Mouse (Mus musculus) cerebellum, adult 9-10 months (tissue): Measurements from ENCODE around the gene Lepr.

Source experiments
- DNase-seq: peaks from one replicate; pipeline ENCODE4 v3.0.0; 2022

Gene Lepr

DNA sequence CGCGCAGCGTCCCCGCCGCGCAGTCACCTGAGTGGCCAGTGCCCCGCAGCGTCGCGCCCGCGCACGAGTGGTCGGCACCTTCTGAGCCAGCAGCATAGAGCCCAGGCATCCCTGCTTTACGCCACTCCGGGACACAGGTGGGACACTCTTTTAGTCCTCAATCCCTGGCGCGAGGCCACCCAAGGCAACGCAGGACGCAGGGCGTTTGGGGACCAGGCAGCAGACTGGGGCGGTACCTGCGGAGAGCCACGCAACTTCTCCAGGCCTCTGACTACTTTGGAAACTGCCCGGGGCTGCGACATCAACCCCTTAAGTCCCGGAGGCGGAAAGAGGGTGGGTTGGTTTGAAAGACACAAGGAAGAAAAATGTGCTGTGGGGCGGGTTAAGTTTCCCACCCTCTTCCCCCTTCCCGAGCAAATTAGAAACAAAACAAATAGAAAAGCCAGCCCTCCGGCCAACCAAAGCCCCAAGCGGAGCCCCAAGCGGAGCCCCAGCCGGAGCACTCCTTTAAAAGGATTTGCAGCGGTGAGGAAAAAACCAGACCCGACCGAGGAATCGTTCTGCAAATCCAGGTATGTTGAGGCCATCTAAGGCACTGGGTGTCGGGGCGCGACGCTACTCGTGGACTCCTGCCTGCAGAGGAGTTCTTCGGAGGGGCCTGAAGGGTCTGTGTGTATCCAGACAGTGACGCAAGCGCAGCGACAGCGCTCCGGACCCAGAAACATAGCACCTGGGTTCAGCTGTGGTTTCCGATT, at the start of gene Lepr:
Gene Lepr, plus strand, starts transcription at position 38 of the 755 bp plus-strand sequence.
- no peak for DNase-seq

- no peak for DNase-seq
Observed at GRCm38 (mm10) chr4:101669161-101669560, 48.0 kb upstream of the Lepr start.

- DNase-seq = no peak
Observed at GRCm38 (mm10) chr4:101669811-101670210, 47.4 kb upstream of the Lepr start.

DNA sequence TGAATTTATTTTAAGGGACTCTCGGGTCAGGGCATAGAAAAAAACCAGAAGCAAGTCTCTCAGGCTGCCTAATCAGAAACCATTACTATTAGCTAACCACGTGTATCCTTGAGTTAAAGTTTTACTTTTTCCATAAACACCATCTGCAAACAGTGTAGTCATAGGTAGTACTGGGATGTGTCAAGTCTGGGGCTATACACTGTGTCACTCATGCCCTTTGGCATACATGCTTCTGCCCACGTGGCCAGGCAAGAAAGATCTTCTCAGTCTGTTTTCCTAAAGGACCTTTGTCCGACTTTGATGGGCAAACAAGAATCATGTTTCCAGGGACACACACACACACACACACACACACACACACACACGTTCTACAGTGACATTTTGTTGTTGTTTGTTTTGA, 42.4 kb upstream of the Lepr start:
- no peak for DNase-seq

GRCm38 (mm10) chr4:101675726-101676125, 41.5 kb upstream of the Lepr start:
- no peak for DNase-seq

GRCm38 (mm10) chr4:101682620-101683019, 34.6 kb upstream of the Lepr start:
- DNase-seq = no peak

- no peak for DNase-seq
Observed at GRCm38 (mm10) chr4:101683086-101683485, 34.1 kb upstream of the Lepr start.

DNA sequence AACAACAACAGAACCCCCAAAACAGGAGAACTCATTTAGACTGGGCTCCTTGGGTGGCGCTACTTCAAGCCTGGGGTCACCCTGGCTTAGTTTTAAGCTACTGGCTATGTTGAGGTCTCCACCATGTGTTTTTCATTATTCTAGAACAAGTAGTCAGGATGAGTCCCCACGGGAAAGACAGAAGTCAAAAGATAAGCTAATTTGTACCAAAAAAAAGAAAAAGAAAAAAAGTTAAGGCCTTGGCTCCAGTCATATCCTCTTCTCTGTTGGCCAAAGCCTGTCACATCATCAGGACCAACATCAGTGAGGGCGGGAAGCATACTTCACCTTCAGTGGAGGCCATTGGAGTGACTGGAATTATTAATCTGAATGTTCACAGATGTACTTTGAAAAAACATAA, 32.4 kb upstream of the Lepr start:
- DNase-seq = no peak

DNA sequence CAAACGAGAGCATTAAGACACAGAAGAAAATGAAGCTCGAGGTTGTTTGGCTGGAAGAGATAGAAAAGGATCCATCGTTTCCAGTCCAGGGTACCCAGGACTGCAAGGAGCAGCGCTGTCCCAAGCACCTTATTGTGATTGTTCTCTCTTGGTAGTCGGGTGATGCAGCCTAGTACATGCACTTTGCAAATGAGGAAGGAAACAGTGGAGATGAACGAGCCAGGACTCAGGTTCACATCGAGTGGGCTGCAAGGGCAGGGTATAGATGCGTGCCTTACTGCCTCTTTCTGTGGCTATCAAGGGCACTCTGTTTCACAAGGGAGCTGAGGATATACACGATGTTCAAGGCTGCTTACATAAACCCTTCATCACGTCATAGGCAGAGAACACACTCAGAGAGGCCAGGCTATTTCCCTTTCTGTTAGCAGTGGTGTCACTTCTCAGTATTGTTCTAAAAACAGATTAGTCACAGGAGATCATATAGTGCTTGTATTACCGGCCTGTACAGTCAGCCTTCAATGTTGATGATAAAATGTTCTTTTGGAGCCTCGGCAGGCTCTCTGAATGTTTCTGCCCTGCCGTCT, 30.9 kb upstream of the Lepr start:
- no peak for DNase-seq

GRCm38 (mm10) chr4:101689241-101689640, 28.0 kb upstream of the Lepr start:
- no peak for DNase-seq

DNA sequence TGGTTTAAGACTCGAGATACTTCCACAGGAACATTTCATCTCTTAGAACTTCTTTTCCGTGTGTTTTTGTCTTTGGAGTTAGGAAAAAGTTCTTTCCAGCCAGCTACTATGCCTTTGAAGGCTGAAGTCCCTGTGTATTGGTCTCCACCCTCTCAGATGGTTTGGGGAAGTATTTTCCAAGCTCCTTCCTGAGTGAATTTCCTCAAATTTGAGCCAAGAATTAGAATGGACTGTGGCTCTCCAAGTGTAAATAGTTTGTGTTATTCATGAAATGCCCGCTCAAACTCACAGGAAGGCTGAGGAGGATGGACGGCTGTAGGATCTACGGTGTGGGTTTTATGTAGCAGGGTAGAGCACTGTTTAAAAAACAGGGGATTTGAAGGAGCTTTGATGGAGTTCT, 27.6 kb upstream of the Lepr start:
- no peak for DNase-seq

DNA sequence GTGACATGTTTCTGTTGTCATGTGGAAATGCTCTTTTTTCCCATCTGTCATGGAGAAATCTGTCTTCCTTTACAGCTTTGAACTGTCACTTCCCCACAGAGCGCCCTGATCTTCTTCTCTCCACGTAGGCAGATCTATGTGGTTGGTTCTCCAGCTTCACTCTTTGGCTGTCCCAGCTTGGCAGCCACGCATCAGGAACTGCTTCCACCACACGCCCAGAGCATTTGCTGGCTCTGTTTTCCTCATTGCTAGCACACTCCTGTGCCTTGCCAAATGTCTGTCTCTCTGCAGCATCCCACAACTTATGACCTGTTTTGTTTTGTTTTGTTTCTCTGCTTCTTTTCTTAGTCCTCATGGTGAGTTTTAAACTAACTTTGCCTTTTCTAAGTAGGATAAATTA, 24.3 kb upstream of the Lepr start:
- no peak for DNase-seq

- DNase-seq = no peak
Observed at GRCm38 (mm10) chr4:101694529-101694928, 22.7 kb upstream of the Lepr start.

GRCm38 (mm10) chr4:101697236-101697635, 20.0 kb upstream of the Lepr start:
- DNase-seq = no peak

DNA sequence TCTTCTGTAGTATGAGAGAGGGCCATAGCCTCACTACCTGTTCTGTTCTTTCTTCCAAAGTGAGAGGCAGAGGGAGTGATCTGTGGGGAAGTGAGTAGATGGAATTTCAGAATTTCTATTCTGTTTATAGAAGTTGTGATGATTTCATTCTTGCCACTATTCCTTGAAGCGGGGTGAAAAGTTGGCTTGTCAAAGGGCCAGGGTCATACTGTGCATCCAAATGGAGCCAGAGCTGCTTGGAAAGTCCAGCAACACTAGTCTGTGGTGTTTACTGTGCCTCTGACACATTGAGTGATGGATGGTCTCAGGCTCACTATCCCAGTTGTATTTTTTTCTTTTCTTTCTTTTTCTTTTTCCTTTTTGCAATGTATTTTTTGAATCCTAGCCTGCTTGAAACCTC, 17.8 kb upstream of the Lepr start:
- DNase-seq = no peak

GRCm38 (mm10) chr4:101700892-101701640, 16.1 kb upstream of the Lepr start:
- no peak for DNase-seq

GRCm38 (mm10) chr4:101705325-101705724, 11.9 kb upstream of the Lepr start:
- no peak for DNase-seq

DNA sequence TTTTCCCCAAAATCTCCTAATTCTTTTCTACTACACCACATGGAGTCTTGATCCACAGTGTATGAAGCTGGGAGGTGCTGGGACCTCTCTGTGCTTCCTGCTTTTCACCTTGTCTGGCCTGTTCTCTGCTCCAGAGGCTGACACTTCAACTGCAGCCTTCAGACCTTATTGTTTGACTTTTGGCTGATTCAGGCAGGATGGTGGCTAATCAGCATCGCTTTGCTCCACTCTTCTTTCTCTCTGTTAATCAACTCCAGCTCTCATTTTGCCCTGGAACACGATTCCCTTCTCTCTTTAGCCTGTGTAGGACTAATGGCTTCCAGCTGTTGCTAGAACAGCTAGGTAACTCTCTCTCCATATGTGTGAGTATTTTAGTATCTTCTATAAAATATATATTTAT, 10.0 kb upstream of the Lepr start:
- no peak for DNase-seq

GRCm38 (mm10) chr4:101707953-101708352, 9.3 kb upstream of the Lepr start:
- DNase-seq = no peak

DNA sequence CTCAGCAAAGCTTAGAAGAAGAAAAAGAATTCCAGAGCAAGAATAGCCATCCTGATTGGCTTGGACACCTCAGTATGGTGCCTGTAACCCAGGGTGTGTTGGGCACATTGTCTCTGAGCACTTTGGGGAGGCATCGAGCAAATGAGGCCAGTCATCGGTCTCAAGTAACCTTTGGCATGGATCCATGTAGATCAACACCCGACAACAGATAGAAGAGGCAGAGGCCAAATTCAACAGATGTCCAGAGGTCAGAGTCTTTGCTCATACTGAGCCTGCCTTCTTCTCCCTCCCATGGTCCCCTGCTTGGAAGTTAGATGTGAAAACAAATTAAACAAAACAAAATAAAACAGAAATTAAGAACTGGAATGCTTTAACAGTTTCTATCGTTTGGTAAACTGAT, 6.8 kb upstream of the Lepr start:
- no peak for DNase-seq

DNA sequence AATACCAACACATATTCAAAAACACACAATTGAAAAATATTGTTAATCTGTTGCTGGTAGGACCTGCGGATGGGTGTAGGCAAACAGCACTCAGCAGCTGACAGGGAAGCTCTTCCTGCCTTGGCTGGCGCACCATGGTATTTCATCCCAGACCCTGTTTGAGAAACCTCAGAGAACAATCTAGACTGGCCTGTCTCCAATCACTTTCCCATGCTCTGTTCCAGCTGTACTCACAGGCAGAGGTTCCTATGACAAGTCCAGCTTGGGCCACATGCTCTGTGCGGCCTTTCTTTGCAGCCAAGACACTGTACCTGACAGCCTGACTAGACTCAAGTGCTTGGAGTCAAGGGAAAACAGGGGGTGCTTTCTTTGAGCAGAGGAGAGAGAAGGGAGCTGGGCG, 6.1 kb upstream of the Lepr start:
- DNase-seq = no peak

- DNase-seq = no peak
Observed at GRCm38 (mm10) chr4:101712563-101712962, 4.6 kb upstream of the Lepr start.

DNA sequence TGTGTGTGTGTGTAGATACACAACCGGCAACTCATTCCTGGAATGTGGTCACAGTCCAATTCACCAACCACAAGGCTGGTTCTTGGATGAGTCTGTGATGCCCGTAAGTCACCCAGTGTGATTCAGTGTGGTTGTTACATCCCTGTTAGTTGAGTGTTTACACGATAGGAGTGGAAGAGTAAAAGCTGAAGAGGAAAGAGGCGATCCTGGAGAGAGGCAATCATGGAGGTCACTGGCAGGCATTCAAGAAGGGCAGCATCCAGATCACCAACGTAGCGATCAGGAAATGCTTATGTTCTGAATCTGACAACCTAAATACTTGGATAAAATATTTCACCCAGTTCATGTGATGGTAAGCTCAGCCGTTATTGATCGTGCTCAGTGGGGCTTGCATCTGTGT, 1.9 kb upstream of the Lepr start:
- DNase-seq = no peak

DNA sequence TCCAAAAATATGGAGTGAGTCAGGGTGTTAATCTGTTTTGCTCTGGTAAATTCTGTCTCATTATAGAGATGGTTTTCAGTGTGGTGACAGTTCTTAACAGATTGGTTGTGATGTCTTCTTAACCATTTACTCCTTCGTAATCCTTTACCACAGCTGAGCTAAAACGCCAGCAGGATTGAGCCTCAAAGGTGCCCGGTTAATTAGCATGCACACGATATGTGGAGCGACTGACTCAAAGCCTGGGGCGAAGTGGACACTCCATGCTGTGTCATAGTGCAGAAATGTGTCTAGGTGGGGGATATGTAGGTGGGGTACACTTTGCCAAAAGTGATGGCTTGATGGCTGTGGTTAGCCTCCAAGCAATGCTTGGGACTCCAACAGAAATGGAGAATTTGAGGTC, 1.4 kb upstream of the Lepr start:
- no peak for DNase-seq
